Mouse (Mus musculus) brown adipose tissue, adult 24 weeks (tissue): Measurements from ENCODE around the gene Prkaa1. TPM values are rescaled to one million over a fixed set of nuclear protein-coding genes. Genes with fewer than 3 reads are reported as not detected.
"Not testable (repeated sequence)": the region's sequence is repeated elsewhere in the genome, so short reads cannot be mapped to it uniquely, and the experiment has no call there.

Experiments
- H3K27ac ChIP-seq: fragments of 200-500 bp; replicated peaks from 2 replicates; pipeline ENCODE4 v1.5.1; 2012; ENCODE audit warnings: low read depth, mild to moderate bottlenecking, low read length
- H3K4me1 ChIP-seq: fragments of 200-500 bp; 2 replicates; pipeline ENCODE4 v1.6.1; 2012; ENCODE audit warnings: low read length, mixed read lengths; ENCODE audit not compliant: control insufficient read depth, insufficient read depth, insufficient read length
- H3K4me3 ChIP-seq: fragments of 200-500 bp; 2 replicates; pipeline ENCODE4 v1.5.1; 2012; ENCODE audit warnings: low read depth, mild to moderate bottlenecking, low read length, moderate library complexity; ENCODE audit not compliant: insufficient read depth
- polyA plus RNA-seq: library from polyadenylated mRNA; stranded (reverse); fragments of >200 nt; gene quantifications from 2 replicates; pipeline ENCODE4 v1.2.4, GENCODE M21; 2012; ENCODE audit not compliant: missing spikeins, insufficient read depth, insufficient read length

Gene Prkaa1
- polyA plus RNA-seq, 1 experiment = 23.4 TPM

DNA sequence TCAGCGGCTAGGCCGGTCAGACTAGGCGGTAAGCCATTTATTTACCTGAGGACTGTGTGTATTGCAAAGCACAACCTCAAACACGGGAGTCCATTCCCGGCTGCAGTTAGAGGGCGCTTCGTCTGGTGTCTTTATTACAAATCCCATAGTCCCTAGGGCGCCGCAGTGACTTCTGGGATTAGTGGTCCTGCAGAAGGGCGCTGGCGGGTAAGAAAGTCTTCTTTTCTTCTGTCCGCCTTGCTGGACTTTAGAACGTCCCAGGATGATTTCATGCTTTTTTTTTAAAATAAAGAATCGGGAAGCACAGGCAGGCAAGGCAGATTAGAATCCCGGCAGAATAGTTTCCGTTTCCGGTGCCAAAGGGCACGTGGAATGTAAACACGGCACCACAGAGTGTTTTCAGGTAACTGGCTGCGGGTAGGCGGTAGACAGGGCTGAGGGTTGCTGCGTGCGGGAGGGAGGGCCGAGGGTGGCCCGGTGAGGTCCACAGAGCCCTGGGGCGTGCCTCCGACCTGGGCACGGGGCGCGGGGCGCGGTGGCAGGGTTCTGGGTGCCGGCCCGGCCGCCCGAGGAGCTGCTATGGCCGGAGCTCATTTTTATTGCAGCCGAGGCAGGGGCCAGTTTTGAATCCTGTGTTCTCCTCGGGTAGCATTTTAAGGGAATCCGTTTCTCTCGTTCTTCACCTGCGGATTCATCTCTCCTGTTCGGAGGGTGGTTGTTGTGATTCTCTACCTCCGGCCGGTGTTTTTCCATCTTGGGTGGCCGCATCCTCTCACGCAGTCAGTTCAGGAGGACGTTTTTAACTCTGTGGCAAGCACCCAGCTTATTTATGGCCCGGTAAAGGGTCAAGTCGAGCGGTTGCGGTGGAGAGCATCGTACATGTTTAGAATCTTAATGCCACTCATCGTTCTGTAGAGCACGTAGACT, 42.0 kb downstream of the Prkaa1 start, which contains the start of gene Ttc33:
Ttc33 (plus strand) TSS at position 160 of the 927 bp plus-strand sequence.
- H3K4me3 ChIP-seq = peak within 1 kb of the TSS; percentile 96
- no peaks in the 10 kb centered on the region for H3K4me1 ChIP-seq
- H3K27ac ChIP-seq = peak within 1 kb of the TSS; percentile 79

- Histone ChIP-seq H3K27ac (peak overlapping the region; percentile 79; the same call in 1 of the 2 replicates), H3K4me1 (no peaks in the 10 kb centered on the region), H3K4me3 (peak overlapping the region; percentile 96)
Observed at GRCm38 (mm10) chr15:5186293-5186675, 42.6 kb downstream of the Prkaa1 start.

- H3K27ac ChIP-seq = no peak overlapping the region
- no peaks in the 10 kb centered on the region for H3K4me1 ChIP-seq
- no peak overlapping the region for H3K4me3 ChIP-seq
Observed at GRCm38 (mm10) chr15:5187116-5187515, 43.5 kb downstream of the Prkaa1 start.

- Histone ChIP-seq H3K4me3 (no peak overlapping the region), H3K27ac (no peak overlapping the region), H3K4me1 (no peaks in the 10 kb centered on the region)
Observed at GRCm38 (mm10) chr15:5188029-5188428, 44.4 kb downstream of the Prkaa1 start.

DNA sequence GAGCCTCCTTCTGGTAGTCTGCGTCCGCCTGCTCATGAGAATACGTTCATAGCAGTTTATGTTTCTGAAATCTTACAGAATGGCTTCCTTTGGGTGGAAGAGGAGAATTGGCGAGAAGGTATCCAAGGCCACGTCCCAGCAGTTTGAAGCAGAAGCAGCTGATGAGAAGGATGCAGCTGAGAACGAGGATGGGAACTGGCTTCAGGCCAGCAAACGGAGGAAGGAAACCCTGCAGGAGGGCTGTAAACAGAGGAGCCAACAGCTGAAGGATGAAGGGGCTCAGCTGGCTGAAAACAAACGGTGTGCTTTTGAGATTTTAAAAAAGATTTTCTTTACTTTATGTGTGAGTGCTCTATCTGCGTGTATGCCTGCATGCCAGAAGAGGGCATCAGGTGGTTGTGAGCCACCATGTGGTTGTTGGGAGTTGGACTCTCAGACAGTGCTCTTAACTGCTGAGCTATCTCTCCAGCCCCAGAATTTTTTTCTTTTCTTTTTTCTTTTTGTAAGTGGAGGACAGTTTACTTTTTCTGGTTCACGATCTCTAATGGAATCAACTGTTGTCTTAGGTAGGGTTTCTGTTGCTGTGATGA, 45.9 kb downstream of the Prkaa1 start:
- no peak overlapping the region for H3K27ac ChIP-seq
- H3K4me1 ChIP-seq = peaks cover 2% of the 10 kb centered on the region; the same call in 1 of the 2 replicates
- no peak overlapping the region for H3K4me3 ChIP-seq

- no peak overlapping the region for H3K4me3 ChIP-seq
- H3K27ac ChIP-seq = no peak overlapping the region
- peaks cover 11% of the 10 kb centered on the region; the same call in 1 of the 2 replicates for H3K4me1 ChIP-seq
Observed at GRCm38 (mm10) chr15:5193833-5194232, 50.2 kb downstream of the Prkaa1 start.

- Histone ChIP-seq H3K4me3 (no peak overlapping the region), H3K4me1 (peaks cover 11% of the 10 kb centered on the region; the same call in 1 of the 2 replicates), H3K27ac (no peak overlapping the region)
Observed at GRCm38 (mm10) chr15:5194446-5194845, 50.8 kb downstream of the Prkaa1 start.

GRCm38 (mm10) chr15:5194931-5195330, 51.3 kb downstream of the Prkaa1 start:
- no peak overlapping the region for H3K4me3 ChIP-seq
- H3K4me1 ChIP-seq = peaks cover 11% of the 10 kb centered on the region; the same call in 1 of the 2 replicates
- H3K27ac ChIP-seq = no peak overlapping the region

DNA sequence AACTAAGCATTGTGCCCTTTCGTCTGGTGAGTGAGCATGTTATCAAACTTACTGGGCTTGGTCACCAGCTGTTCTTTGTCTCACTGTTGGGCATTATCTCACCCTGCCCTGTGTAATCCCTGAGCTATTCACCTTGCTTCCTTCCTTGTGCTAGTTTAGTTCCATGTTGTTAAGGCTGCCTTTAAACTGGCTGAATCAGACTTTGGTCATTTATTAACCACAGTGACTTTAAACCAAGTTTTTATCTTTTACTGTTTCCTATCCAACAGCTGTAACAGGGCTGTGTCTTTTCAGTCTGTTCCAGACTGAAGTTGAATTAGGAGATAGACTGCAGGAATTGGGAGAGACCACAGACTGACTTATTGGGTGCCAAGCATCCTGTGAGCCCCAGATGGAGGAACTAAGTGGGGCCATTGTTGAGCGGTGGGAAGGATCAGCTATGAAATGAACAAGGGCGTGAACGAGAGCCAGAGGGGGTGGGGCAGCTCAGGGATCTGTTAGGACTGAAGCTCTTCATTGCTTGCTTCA, 52.4 kb downstream of the Prkaa1 start:
- Histone ChIP-seq H3K4me1 (peaks cover 11% of the 10 kb centered on the region; the same call in 1 of the 2 replicates), H3K4me3 (no peak overlapping the region), H3K27ac (peak overlapping the region; percentile 61)

GRCm38 (mm10) chr15:5196691-5197090, 53.0 kb downstream of the Prkaa1 start:
- Histone ChIP-seq H3K4me1 (peaks cover 11% of the 10 kb centered on the region; the same call in 1 of the 2 replicates), H3K4me3 (no peak overlapping the region), H3K27ac (no peak overlapping the region; the same call in 1 of the 2 replicates)

- Histone ChIP-seq H3K27ac (no peak overlapping the region), H3K4me1 (no peaks in the 10 kb centered on the region), H3K4me3 (no peak overlapping the region)
Observed at GRCm38 (mm10) chr15:5205222-5205621, 61.6 kb downstream of the Prkaa1 start.

DNA sequence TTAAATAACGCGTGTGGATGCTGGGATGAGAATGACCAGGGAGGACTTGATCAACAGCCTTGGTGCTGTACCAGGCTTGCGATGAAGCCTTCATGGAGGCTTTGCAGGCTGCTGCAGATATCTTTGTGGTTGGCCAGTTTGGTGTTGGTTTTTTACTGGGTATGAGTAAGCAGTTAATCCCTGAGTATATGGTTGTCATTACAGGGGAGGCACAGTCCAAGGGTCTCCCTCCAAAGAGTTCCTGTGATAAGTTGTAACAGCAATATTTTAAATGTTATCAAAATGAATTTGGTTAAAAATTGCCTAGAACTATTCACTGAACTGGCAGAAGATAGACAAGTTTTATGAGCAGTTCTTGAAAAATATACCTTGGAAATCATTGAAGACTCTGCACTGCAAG, 65.5 kb downstream of the Prkaa1 start:
- Histone ChIP-seq H3K4me3 (no peak overlapping the region), H3K4me1 (no peaks in the 10 kb centered on the region), H3K27ac (no peak overlapping the region)

DNA sequence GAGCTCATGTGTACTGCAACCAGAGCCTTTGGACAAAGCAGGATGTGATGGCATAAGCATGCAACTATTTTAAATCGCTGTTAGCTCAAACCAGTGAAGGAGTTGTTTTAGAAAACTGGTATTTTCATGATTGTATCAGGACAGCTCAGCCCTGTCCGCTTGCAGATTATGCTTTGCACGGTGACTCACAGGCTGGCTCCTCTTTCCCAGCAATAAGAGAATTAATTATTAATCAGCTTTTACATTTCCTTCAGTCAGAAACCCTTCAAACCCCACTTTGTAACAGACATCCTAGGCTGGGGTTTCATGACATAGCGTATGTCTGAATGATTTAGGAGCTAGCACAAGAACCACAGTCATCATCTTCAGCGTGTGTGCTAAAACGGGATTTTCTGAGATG, 76.8 kb downstream of the Prkaa1 start:
- Histone ChIP-seq H3K4me3 (no peak overlapping the region), H3K27ac (no peak overlapping the region), H3K4me1 (no peaks in the 10 kb centered on the region)

GRCm38 (mm10) chr15:5230746-5231145, 87.1 kb downstream of the Prkaa1 start:
- not testable (repeated sequence) for H3K27ac ChIP-seq, H3K4me3 ChIP-seq, H3K4me1 ChIP-seq
